ENCODE assay signal across 9 mouse cellular contexts in genomic region chr3:80958591-80958990, GRCm38 (mm10). TPM values are rescaled to one million over a fixed set of nuclear protein-coding genes. Genes with fewer than 3 reads are reported as not detected.
DNase-seq lines count a peak whose midpoint lies in the region; ATAC-seq and TF ChIP-seq lines count a peak whose summit lies in the region.
"Had no signal": no experiment of that assay in that cellular context is flagged by ENCODE, and none has a peak within 500 bp of the region (broad histone marks: within the 10 kb centered on the region; RNA-seq: fewer than 3 reads in every experiment).

No protein-coding gene starts in this region.

- no peak overlapping the region for H3K27ac ChIP-seq in cortical plate, adult 2 months (ENCODE audit: insufficient read depth, low read length)
- no peak overlapping the region for H3K27ac ChIP-seq in kidney, embryonic 16.5 days (ENCODE audit: low read length)
- H3K27ac ChIP-seq in limb, embryonic 13.5 days, result peak overlapping the region; percentile 2; the same call in 1 of the 2 replicates

- no peak overlapping the region for H3K9ac ChIP-seq in kidney, embryonic 16.5 days (replicated peaks; ENCODE audit: low read length)
- no peak overlapping the region for H3K9ac ChIP-seq in limb, embryonic 13.5 days

- H3K27me3 ChIP-seq in kidney, embryonic 16.5 days (ENCODE audit: insufficient read depth, low read length), result no peaks in the 10 kb centered on the region
- H3K27me3 ChIP-seq in limb, embryonic 13.5 days, result no peaks in the 10 kb centered on the region

- peak; percentile 48 for DNase-seq in A20 (ENCODE audit: low read depth, low spot score)
- peak; percentile 65 for DNase-seq in ZHBTc4 (ENCODE audit: low read depth, low spot score)
- peak; percentile 10 for DNase-seq in gonadal fat pad, adult 2 months (ENCODE audit: low read depth)
- peak; percentile 26 for DNase-seq in neural tube, embryonic 10.5 days (ENCODE audit: extremely low spot score, low spot score)
- peak; percentile 53 for DNase-seq in testis, postnatal 10 days (ENCODE audit: low spot score)

- no peak overlapping the region for H3K4me2 ChIP-seq in kidney, embryonic 16.5 days (replicated peaks; ENCODE audit: low read depth, low read length)
- H3K4me2 ChIP-seq in limb, embryonic 13.5 days (replicated peaks), result no peak overlapping the region

- no peaks in the 10 kb centered on the region for H3K36me3 ChIP-seq in kidney, embryonic 16.5 days (ENCODE audit: insufficient read depth, low read length)
- H3K36me3 ChIP-seq in limb, embryonic 13.5 days, result no peaks in the 10 kb centered on the region

- WGBS in kidney, embryonic 16.5 days, result 44% methylated on average over 1 of the region's 1 CpGs
- WGBS in limb, embryonic 13.5 days, result 22% methylated on average over 1 of the region's 1 CpGs

- ATAC-seq in kidney, embryonic 16.5 days (ENCODE audit: low FRiP score, low TSS enrichment), result peak; percentile 87; the same call in 1 of the 2 replicates
- peak; percentile 28; the same call in 1 of the 2 replicates for ATAC-seq in limb, embryonic 13.5 days (ENCODE audit: low FRiP score, low read depth)

- no peaks in the 10 kb centered on the region for H3K9me3 ChIP-seq in kidney, embryonic 16.5 days (ENCODE audit: low read length)
- H3K9me3 ChIP-seq in limb, embryonic 13.5 days, result no peaks in the 10 kb centered on the region

- no peaks in the 10 kb centered on the region; the same call in 1 of the 2 replicates for H3K4me1 ChIP-seq in cortical plate, adult 2 months (ENCODE audit: control insufficient read depth, insufficient read depth, low read length)
- no peaks in the 10 kb centered on the region for H3K4me1 ChIP-seq in kidney, embryonic 16.5 days (ENCODE audit: insufficient read depth, low read length)
- peaks cover 8% of the 10 kb centered on the region; the same call in 1 of the 2 replicates for H3K4me1 ChIP-seq in limb, embryonic 13.5 days

- peak; percentile 88 for TF ChIP-seq CTCF in cortical plate, adult 2 months (IDR thresholded peaks at IDR 0.05; ENCODE audit: extremely low read depth, insufficient read depth, low read length)

- no peak overlapping the region for H3K4me3 ChIP-seq in cortical plate, adult 2 months (ENCODE audit: insufficient read depth, low read length)
- no peak overlapping the region for H3K4me3 ChIP-seq in kidney, embryonic 16.5 days (ENCODE audit: low read length)
- H3K4me3 ChIP-seq in limb, embryonic 13.5 days, result no peak overlapping the region
- H3K4me3 ChIP-seq: erythroblast, embryonic 14.5 days had no signal

- no peak for TF ChIP-seq POLR2A in cortical plate, adult 2 months (IDR thresholded peaks at IDR 0.05; ENCODE audit: extremely low read depth, insufficient read depth, low read length)

RNA-seq across cellular contexts. Expression of gene Glrb, which starts 45.1 kb away (rescaled TPM):
- polyA plus RNA-seq in cortical plate, adult 2 months (2012; rRNA removed), result 139 and 142 TPM in 2 replicates
- 1.5 and 2.7 TPM in 2 replicates for polyA plus RNA-seq in gonadal fat pad, adult 2 months (2012; rRNA removed)
- 6.7 and 7.0 TPM in 2 replicates for polyA plus RNA-seq in kidney, embryonic 16.5 days (2015; fragmentation: Nextera tagmentation; extraction: Ambion mirVana)
- 21.4 and 22.7 TPM in 2 replicates for polyA plus RNA-seq in limb, embryonic 13.5 days (2015; fragmentation: Nextera tagmentation; extraction: Ambion mirVana)
- polyA plus RNA-seq: erythroblast, embryonic 14.5 days had no signal

Comparison
In these comparisons a context has a peak if more than half of its experiments do, and no peak if none do; other contexts are left out.
1. DNase-seq: peak in every context shown above with its lines; median percentile 65 in ZHBTc4; 53 in testis, postnatal 10 days; 48 in A20; 26 in neural tube, embryonic 10.5 days; 10 in gonadal fat pad, adult 2 months.